Mouse (Mus musculus): ENCODE data around the gene Flt3.

DNA sequence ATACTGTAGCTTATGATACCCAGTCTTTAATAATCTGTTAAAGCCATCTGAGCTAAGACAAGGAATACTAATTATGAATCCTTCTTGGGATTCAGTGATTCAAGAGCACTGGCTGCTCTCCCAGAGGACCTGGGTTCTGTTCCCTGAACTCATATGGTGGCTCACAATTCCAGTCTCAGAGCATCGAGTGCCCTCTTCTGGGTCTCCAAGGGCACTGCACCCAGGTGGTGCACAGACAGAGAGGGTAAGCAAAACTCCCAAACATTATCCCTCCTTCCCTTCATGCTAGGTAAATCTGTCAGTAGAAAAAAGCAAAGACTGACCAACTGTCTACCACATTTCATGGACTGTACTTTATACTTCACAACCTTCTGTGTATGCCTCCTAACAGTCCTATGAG is 54.3 kb downstream of the Flt3 start:
- no peak for TF ChIP-seq USF1 (IDR thresholded peaks at IDR 0.05; ENCODE audit: low read depth, low read length)
- peak; percentile 20 to 54; a peak in 3 of 4 replicates for TF ChIP-seq CTCF (conservative IDR thresholded peaks at IDR 0.05 in 1 of 2, IDR thresholded peaks at IDR 0.05 in 1 of 2; ENCODE audit: low read depth in 2 of 2, low read length in 2 of 2)
- TF ChIP-seq E2F4 (IDR thresholded peaks at IDR 0.05; ENCODE audit: insufficient replicate concordance, low read depth, low read length), result no peak
- no peak for TF ChIP-seq TCF12 (IDR thresholded peaks at IDR 0.05; ENCODE audit: low read depth, low read length)
- TF ChIP-seq ZNF384 (IDR thresholded peaks at IDR 0.05; ENCODE audit: low read depth, low read length), result no peak
- TF ChIP-seq USF2 (conservative IDR thresholded peaks at IDR 0.05; ENCODE audit: low read depth, low read length), result no peak
- no peak for TF ChIP-seq SIN3A (IDR thresholded peaks at IDR 0.05; ENCODE audit: low read length)
